Mouse (Mus musculus) hindbrain, embryonic 10.5 days (tissue): ENCODE data around the gene Pcsk6. TPM values are rescaled to one million over a fixed set of nuclear protein-coding genes. Genes with fewer than 3 reads are reported as not detected.
A peak's percentile ranks its signal among the peaks of the same experiment; 100 is the strongest.

ENCODE experiments used
- DNase-seq: peaks from one replicate; pipeline ENCODE4 v3.0.0-alpha.2; 2017; ENCODE audit warnings: low spot score
- H3K27ac ChIP-seq: fragments of 300-500 bp; sonication (generic); 2 replicates; pipeline ENCODE4 v1.5.1; 2016; ENCODE audit warnings: mild to moderate bottlenecking, moderate library complexity
- H3K27me3 ChIP-seq: fragments of 300-500 bp; sonication (generic); 2 replicates; pipeline ENCODE4 v1.6.1; 2016; ENCODE audit warnings: mild to moderate bottlenecking; ENCODE audit not compliant: poor library complexity, insufficient read depth, severe bottlenecking
- H3K36me3 ChIP-seq: fragments of 300-500 bp; sonication (generic); 2 replicates; pipeline ENCODE4 v1.6.1; 2016; ENCODE audit warnings: mild to moderate bottlenecking, moderate library complexity
- H3K4me1 ChIP-seq: fragments of 300-500 bp; sonication (generic); replicated peaks from 2 replicates; pipeline ENCODE4 v1.6.1; 2016; ENCODE audit warnings: mild to moderate bottlenecking
- H3K4me3 ChIP-seq: fragments of 300-500 bp; sonication (generic); 2 replicates; pipeline ENCODE4 v1.5.1; 2016; ENCODE audit warnings: mild to moderate bottlenecking, moderate library complexity
- H3K9me3 ChIP-seq: fragments of 300-500 bp; sonication (generic); 2 replicates; pipeline ENCODE4 v1.6.1; 2016; ENCODE audit warnings: mild to moderate bottlenecking, moderate library complexity
- WGBS: fragments of 180-500 bp; shearing (Covaris S2); methylation state at CpG from one replicate; pipeline ENCODE4 v1.1.7; 2016; 5-methylcytosine and 5-hydroxymethylcytosine counted together
- polyA plus RNA-seq: library from polyadenylated mRNA; unstranded; fragments of >200 nt; fragmentation: Nextera tagmentation; extraction: Ambion mirVana; gene quantifications from 2 replicates; pipeline ENCODE4 v1.2.1, GENCODE M21; 2016

Pcsk6 gene
- polyA plus RNA-seq, 1 experiment from 2014 or later = 1.0 TPM

DNA sequence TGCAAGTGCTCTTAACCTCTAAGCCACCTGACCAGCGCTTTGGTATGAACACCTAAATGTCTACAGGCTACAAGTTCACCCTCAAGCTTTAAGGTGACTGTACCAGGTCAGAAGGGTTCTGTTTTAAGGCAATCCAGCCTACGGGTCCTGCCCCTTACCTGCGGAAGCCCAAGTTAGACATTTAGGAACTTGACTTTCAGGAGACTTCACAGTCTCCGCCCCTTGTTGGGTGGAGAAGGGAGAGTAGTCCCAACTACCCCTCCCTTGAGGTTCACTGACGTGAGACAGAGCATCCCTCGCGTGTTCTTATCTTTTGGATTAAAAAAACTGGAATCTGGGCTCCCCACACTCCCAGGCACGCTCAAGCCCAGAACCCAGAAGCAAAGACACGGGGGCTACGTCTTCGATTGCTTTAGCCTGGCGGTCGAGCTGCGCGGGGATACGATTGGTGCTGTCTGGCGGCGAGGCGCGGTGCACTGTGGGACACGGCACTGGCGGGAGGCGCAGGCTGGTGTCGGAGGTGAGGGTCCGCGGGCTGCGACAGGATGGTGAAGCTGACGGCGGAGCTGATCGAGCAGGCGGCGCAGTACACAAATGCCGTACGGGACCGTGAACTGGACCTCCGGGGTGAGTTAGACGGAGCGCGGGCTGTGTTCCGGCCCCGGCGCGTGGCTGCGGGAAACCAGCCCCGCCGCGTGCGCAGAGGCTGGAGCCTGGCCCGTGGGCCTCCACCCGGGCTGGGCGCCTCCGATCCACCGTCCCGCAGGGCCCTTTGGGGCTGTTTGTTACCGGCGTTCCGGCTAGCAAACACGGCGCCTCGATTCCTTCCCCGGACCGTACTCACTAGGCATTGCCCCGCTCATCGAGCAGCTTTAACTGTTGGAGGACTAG is 198.8 kb downstream of the Pcsk6 start:
- Histone ChIP-seq H3K9me3 (no peaks in the 10 kb centered on the region), H3K4me1 (peaks cover 19% of the 10 kb centered on the region), H3K27me3 (peaks cover 7% of the 10 kb centered on the region), H3K27ac (peak overlapping the region; percentile 94), H3K4me3 (peak overlapping the region; percentile 90), H3K36me3 (peaks cover 32% of the 10 kb centered on the region)
- WGBS = under 1% methylated on average over 64 of the region's 64 CpGs
- peak; percentile 91 for DNase-seq

DNA sequence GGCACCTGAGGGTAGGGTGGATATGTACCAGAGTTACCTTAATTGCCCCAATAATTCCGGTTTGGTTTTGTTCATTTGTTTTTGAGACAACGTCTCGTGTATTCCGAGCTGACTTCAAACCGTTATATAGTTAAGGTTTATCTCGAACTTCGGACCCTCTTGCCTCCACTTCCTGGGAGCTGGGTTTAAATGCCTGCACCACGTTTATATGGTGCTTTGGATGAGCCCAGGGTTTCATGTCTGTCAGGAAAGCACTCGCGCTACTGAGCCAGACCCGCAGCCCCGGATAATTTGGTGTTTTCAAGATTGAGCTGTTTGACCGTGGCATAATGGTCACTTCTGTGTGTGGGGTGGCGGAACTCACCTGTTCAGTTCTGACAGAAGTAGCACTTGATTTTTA is 199.5 kb downstream of the Pcsk6 start:
- 2% methylated on average over 14 of the region's 14 CpGs for WGBS
- H3K4me3 ChIP-seq = peak overlapping the region; percentile 90
- peaks cover 7% of the 10 kb centered on the region for H3K27me3 ChIP-seq
- peak; percentile 16 for DNase-seq
- H3K9me3 ChIP-seq = no peaks in the 10 kb centered on the region
- H3K27ac ChIP-seq = peak overlapping the region; percentile 94
- H3K36me3 ChIP-seq = peaks cover 40% of the 10 kb centered on the region
- H3K4me1 ChIP-seq = peaks cover 19% of the 10 kb centered on the region

DNA sequence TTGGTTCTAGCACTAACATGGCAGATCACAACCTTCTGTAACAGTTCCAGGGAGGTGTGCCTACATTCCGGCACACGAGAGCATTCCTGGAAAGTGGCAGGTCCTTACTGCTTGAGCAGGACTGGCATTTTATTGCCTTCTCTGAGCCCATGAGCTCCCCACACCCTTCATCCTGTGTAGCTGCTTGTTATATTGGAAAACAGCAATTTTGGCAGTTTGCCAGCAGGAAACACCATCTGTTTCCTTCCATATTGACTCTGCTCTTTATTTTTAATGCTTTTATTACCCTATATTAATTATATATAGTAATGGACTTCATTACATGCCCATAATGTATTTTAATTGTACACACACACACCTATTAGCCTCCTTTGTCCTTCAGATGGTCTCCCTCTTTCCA is 214.9 kb downstream of the Pcsk6 start:
- H3K4me1 ChIP-seq = peaks cover 21% of the 10 kb centered on the region
- no peak overlapping the region for H3K4me3 ChIP-seq
- H3K27ac ChIP-seq = no peak overlapping the region
- 83% methylated on average over 2 of the region's 2 CpGs for WGBS
- peaks cover 67% of the 10 kb centered on the region for H3K36me3 ChIP-seq
- DNase-seq = no peak
- H3K27me3 ChIP-seq = no peaks in the 10 kb centered on the region
- no peaks in the 10 kb centered on the region for H3K9me3 ChIP-seq

DNA sequence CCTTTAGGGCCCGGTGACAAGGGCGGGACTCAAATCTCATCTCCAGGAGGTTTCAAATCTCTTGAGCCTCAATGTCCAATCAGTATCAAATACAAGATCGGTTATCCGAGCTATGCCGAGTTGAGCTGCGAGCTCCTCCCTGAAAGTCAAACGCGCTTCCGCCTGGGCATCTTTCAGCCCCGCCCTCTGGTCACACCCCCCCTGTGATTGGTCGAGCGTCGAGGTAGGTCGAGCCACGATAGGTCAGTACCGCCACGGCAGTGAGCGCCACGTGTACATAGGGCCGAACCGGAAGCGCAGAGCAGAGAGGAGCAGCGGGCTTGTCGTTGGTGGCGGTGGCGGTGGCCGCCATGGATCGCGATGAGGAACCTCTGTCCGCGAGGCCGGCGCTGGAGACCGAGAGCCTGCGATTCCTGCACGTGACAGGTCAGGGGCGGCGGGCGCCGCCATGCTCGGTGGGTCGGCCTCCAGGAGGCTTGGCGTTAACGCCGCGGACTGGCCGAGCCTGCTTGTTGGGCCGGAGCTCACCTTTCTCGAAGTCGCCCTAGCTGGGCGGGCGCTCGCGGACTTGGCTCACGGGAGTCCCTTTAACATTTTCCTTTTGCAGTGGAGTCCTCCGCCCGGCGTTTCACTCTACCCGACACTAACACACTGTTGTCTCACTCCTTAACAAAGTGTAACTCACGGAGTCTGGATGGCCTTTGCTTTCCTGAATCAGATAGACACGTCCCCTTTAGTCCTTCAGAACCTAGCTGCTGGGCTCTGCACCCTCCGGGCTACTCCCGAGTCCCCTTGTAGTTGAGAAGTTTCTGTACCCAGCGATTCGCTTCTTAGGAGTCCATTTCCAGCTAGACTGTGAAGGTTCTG is 218.1 kb downstream of the Pcsk6 start, which contains the start of gene Selenos:
TSS of gene Selenos (plus strand) at position 286 of the 867 bp plus-strand sequence.
- H3K36me3 ChIP-seq = peaks cover 64% of the 10 kb centered on the region

DNA sequence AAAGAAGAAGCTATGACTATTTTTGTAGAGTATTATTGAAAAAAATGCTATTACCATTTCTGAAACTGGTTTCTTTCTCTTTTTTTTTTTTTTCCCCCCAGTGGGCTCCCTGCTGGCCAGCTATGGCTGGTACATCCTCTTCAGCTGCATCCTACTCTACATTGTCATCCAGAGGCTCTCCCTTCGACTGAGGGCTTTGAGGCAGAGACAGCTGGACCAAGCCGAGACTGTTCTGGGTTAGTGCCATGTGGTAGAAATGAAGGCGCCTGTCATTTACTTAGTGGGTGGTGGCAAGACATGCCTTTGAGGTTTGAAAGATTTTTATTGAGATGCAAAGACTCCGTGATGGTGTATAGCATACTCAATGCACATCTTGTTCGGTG is 218.7 kb downstream of the Pcsk6 start:
- DNase-seq = no peak
- no peaks in the 10 kb centered on the region for H3K27me3 ChIP-seq
- WGBS = 44% methylated on average over 5 of the region's 5 CpGs
- H3K4me3 ChIP-seq = peak overlapping the region; percentile 95
- H3K36me3 ChIP-seq = peaks cover 64% of the 10 kb centered on the region
- no peaks in the 10 kb centered on the region for H3K9me3 ChIP-seq
- peak overlapping the region; percentile 92 for H3K27ac ChIP-seq
- H3K4me1 ChIP-seq = peaks cover 21% of the 10 kb centered on the region

More for the DNA sequence above, 218.1 kb downstream of the Pcsk6 start, which contains the start of gene Selenos:
- DNase-seq = peak; percentile 98
- Histone ChIP-seq H3K27ac (peak within 1 kb of the TSS; percentile 92), H3K4me1 (peaks cover 21% of the 10 kb centered on the region), H3K9me3 (no peaks in the 10 kb centered on the region), H3K4me3 (peak within 1 kb of the TSS; percentile 95), H3K27me3 (no peaks in the 10 kb centered on the region)
- under 1% methylated on average over 65 of the region's 65 CpGs for WGBS

DNA sequence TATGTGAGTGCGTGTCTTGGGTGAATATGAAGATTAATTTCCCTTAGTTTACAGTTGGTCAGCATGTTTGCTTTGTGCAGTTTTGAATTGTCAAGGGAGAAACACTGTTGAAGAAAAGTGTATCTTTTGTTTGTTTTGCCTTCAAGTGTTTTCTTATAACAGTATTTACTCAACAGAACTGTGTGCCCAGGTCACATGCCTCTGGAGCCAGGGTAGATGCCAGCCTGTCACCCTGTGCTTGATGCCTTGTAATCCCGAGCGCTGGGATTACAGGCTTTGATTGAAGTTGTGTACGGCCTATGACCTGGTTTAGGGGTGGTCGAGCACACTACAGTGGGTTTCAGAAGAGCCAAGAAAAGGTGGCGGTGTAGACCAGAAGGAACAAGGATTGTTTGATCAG is 222.2 kb downstream of the Pcsk6 start:
- Histone ChIP-seq H3K9me3 (no peaks in the 10 kb centered on the region), H3K36me3 (peaks cover 76% of the 10 kb centered on the region), H3K4me1 (peaks cover 19% of the 10 kb centered on the region), H3K4me3 (no peak overlapping the region), H3K27ac (no peak overlapping the region), H3K27me3 (no peaks in the 10 kb centered on the region)
- DNase-seq = no peak
- 90% methylated on average over 6 of the region's 6 CpGs for WGBS

DNA sequence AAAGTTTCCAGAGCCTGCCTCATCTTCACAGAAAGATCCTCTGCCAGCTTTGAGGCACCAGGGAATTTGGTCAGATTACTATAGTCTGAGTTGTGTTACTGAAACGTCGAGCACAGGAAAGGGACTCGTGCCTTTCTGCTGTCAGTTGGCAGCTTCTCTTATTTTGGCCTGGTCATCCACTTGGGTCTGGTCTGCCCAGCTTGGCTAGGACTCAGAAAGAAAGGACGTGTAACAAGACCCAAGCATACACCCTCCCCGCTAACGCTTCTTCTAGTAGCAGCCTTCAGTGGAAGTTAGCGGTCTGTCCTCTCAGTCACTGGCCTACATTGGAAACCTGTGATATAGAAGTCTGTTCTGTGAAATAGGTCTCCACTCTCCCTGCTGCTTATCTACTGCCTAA is 223.0 kb downstream of the Pcsk6 start:
- Histone ChIP-seq H3K27me3 (no peaks in the 10 kb centered on the region), H3K9me3 (no peaks in the 10 kb centered on the region), H3K36me3 (peaks cover 84% of the 10 kb centered on the region), H3K4me1 (peaks cover 16% of the 10 kb centered on the region), H3K4me3 (no peak overlapping the region), H3K27ac (no peak overlapping the region)
- no peak for DNase-seq
- 91% methylated on average over 7 of the region's 7 CpGs for whole genome bisulfite sequencing

DNA sequence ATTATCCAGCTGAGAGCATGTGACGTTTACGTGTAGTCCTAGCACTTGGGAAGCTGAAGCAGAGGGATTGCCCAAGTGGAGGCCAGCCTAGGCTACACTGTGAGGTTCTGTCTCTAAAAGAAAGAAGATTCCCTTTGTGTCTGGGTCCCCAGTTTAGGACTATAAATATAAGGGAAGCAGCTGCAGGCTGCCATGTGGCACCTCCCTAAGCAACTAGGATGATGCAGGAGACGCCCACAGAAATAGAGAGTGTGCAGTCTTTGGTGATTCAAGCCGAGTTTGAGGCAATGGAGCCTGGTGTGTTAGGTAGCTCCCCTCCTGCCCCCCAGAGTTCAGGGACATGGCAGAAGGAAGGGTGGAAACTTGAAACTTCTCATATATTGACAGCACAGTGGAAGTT is 226.1 kb downstream of the Pcsk6 start:
- no peak overlapping the region for H3K4me3 ChIP-seq
- peaks cover 99% of the 10 kb centered on the region for H3K36me3 ChIP-seq
- no peaks in the 10 kb centered on the region for H3K9me3 ChIP-seq
- H3K27ac ChIP-seq = no peak overlapping the region
- 93% methylated on average over 4 of the region's 4 CpGs for WGBS
- no peaks in the 10 kb centered on the region for H3K4me1 ChIP-seq
- no peaks in the 10 kb centered on the region for H3K27me3 ChIP-seq
- no peak for DNase-seq

DNA sequence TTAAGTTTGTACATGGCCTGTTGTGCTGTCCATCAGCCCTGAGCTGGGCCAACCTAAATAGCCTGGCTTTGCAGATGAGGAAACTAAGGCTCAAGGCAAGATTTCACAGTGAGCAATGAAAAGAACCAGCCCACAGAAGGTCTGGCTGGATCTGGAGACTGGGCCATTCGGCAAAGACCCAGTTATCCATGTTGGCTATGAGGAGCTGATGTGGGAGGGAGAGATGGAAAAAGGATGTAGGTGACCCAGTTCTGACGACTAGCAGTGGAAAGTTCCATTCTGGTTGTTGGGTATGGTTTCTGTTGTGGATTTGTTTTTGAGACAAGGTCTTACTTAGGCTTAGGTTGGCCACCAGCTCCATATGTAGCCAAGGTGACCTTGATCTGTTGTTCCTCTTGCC is 226.5 kb downstream of the Pcsk6 start:
- no peaks in the 10 kb centered on the region for H3K9me3 ChIP-seq
- no peak for DNase-seq
- H3K4me3 ChIP-seq = no peak overlapping the region
- H3K27ac ChIP-seq = no peak overlapping the region
- no peaks in the 10 kb centered on the region for H3K27me3 ChIP-seq
- H3K4me1 ChIP-seq = no peaks in the 10 kb centered on the region
- H3K36me3 ChIP-seq = peaks cover 99% of the 10 kb centered on the region
- WGBS = 94% methylated on average over 2 of the region's 2 CpGs

DNA sequence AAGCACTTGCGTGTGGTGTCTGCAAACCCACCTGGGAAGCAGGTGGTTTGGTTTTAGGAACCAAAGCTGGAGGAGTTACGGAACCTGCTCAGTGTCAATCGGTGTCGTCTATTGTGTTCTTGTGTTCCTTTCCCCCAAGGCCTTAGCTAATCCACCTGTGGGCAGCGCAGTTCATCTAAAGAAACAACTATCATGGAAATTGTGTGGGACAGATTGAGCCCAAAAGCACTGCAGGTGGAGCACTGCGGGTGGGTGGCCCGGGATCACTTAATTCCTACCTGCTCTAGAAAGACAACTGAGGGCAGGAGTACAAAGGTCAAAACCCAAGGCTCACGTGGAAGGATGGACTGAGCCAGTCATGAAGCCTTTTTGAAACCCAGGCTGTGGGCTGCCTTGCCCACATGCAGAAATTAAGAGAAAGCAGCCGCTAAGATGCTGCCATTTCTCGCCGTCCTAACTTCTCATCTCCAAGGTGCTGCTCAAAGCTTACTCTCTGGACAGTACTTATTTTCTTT is 229.2 kb downstream of the Pcsk6 start:
- H3K4me3 ChIP-seq = no peak overlapping the region
- no peaks in the 10 kb centered on the region for H3K27me3 ChIP-seq
- no peak overlapping the region for H3K27ac ChIP-seq
- H3K36me3 ChIP-seq = peaks cover 76% of the 10 kb centered on the region
- no peaks in the 10 kb centered on the region for H3K4me1 ChIP-seq
- H3K9me3 ChIP-seq = no peaks in the 10 kb centered on the region
- DNase-seq = no peak
- WGBS = 83% methylated on average over 11 of the region's 11 CpGs

DNA sequence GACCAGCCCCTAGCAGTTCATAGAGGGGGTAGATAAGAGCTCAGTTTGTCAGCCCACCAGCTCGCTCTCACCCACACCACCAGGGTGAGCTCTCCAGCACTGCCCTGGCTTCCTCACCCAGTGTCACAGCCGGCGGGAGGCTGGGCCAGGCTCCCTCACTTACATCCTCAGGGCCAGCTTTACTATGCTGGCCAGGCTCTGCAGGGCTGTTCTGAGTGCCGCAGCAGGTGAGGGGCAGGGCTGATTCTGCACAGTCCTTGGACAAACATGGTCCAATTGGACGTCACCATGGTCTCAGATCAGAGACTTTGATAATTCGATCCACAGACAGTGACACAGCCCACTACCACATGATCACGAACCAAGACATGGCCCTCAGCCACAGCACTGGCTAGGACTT is 230.0 kb downstream of the Pcsk6 start:
- no peaks in the 10 kb centered on the region for H3K9me3 ChIP-seq
- no peak for DNase-seq
- H3K36me3 ChIP-seq = peaks cover 68% of the 10 kb centered on the region
- no peaks in the 10 kb centered on the region for H3K27me3 ChIP-seq
- no peaks in the 10 kb centered on the region for H3K4me1 ChIP-seq
- no peak overlapping the region for H3K27ac ChIP-seq
- WGBS = 88% methylated on average over 7 of the region's 7 CpGs
- no peak overlapping the region for H3K4me3 ChIP-seq

DNA sequence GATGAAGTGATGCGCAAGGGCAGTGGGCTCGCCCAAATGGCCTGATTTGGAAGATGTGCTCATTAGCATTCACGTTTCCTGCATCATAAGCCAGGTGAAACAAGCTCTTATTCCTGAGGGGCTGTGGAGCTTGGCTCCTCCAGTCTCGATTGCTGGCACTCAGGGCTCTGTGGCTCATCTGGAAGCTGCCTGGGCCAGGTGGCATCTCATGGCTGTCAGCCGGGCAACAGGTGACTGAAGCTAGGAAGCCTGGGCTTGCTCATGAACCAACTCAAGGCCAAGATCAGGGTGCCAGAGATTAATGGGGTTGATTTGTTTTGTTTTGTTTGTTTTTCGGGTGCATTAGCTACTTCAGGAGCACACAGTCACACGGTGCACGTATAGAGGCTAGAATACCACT is 231.1 kb downstream of the Pcsk6 start:
- 89% methylated on average over 8 of the region's 8 CpGs for WGBS
- Histone ChIP-seq H3K36me3 (peaks cover 57% of the 10 kb centered on the region), H3K4me3 (no peak overlapping the region)

More for the DNA sequence above, 231.1 kb downstream of the Pcsk6 start:
- Histone ChIP-seq H3K9me3 (no peaks in the 10 kb centered on the region), H3K27me3 (no peaks in the 10 kb centered on the region), H3K27ac (no peak overlapping the region), H3K4me1 (no peaks in the 10 kb centered on the region)
- no peak for DNase-seq
